Mouse (Mus musculus) gastrocnemius, postnatal 36 days (tissue): ENCODE measurements around the gene Serinc1. TPM values are rescaled to one million over a fixed set of nuclear protein-coding genes. Genes with fewer than 3 reads are reported as not detected.

ENCODE experiments used
- DNase-seq, 2 experiments: peaks; one replicate each; pipeline ENCODE4 v3.0.0; 2022
- intact Hi-C: fragments of 180-260 bp; cut with DNase I; formaldehyde crosslinking; loops from one replicate; pipeline ENCODE4 v1.15.1; 2025
- total RNA-seq, 2 experiments: library from RNA; stranded (reverse); gene quantifications; 2 replicates each; pipeline ENCODE4 v1.2.3; 2021

The Serinc1 gene
- total RNA-seq, 2 experiments from 2014 or later = 162 to 170 TPM

DNA sequence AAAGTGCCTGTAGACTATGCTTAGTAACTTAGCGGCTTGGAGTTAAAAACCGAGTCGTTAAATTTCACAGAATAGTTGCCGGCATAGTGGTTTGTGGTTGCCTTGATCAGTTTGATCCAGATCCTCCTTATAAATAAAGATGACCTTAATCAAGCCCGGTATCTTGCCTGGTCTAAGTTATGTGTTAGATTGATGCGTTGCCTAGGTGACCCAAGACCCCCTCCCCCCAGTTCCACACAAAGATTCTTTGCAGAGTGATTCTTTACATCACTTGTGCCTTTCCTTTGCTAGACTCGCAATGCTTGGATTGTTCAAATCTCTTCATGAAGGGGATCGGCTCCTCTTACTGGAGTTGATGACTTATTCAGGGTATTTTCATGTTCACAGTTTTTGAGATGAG is 45.1 kb downstream of the Serinc1 start:
- no peak for DNase-seq
- intact Hi-C loops = loop anchor here (5.0 kb wide), 1 partner anchor 45 kb away; the partner anchor contains the start of gene Serinc1

DNA sequence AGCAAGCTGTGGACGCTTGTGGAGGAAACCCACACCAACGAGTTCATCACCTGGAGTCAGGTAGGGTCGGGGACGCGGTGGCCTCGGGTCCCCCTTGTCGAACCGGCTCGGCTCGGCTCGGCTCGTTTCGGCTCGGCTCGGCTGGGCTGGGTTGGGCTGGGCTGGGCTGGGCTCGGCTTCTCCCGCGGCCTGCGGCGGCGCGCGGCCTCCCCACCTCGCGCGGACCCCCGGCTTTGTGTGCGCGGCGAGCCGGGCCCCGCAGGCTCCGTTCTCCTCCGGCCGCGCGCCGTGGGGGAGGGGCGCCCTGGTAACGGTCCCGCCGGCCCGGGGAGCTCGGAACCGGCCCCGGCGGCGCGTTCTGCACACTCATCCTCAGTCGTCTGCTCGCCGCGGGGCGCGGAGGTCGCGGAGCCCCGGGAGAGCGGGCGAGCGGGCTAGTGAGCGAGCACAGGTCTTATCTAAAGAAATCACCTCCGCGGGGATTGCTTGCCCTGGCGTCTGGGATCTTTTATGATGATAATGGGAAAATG is 45.7 kb downstream of the Serinc1 start:
- intact Hi-C loops = loop anchor here (5.0 kb wide), 1 partner anchor 46 kb away; the partner anchor contains the start of gene Serinc1
- DNase-seq = peak in 1 of 2 experiments; percentile 68

DNA sequence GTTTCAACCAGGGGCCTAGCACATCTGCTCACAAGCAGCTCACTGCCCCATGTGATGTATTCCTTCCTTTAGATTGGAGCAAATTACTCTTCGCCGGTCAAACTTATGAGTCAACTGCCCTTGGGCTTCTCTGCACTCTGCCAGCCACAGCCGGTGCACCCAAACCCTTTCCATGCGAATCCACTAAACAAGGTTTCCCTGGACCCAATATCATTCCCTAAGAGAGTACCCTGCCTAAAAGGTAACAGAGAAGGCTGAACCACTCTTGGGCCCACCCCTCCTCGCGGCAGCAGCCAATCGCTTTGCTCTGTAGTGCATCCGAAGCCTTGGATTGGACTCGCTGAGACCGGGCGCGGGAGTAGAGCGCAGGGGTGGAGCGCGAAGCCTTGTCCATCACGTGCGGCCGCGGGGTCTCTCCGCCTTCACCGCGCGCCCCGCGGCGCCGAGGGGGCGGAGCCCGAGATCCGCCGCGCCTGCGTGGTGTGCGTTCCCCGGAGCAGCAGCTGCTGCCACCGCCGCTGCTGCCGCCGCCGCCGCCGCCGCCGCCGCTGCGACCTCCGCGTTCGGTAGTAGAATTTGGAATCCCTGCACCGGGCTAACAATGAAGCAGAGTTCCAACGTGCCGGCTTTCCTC is 46.3 kb downstream of the Serinc1 start, which contains the start of gene Hsf2:
TSS of gene Hsf2 (plus strand) at position 478 of the 634 bp plus-strand sequence.
- DNase-seq = peak; percentile 90 to 95
- intact Hi-C loops = loop anchor here (5.0 kb wide), 1 partner anchor 46 kb away; the partner anchor contains the start of gene Serinc1

DNA sequence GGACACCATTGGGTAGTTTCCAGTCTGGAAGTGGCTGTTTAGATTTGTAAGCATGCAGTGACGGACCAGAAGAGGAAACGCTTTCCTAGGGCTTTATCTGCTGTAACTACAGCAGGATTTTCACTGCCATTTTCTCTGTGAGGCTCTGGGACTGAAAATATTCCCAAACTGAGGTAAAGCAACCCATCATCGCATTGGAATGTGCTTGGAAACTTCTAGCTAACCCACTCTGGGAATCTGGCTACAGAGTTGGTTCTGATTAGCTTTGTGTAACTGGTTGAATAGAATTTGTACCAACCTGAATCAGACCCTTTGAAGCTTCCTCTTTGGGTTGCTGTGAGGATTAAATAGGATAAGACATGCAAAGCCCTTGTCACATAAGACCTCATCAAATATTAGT is 47.6 kb downstream of the Serinc1 start:
- intact Hi-C loops = loop anchor here (5.0 kb wide), 1 partner anchor 48 kb away; the partner anchor contains the start of gene Serinc1
- no peak for DNase-seq

DNA sequence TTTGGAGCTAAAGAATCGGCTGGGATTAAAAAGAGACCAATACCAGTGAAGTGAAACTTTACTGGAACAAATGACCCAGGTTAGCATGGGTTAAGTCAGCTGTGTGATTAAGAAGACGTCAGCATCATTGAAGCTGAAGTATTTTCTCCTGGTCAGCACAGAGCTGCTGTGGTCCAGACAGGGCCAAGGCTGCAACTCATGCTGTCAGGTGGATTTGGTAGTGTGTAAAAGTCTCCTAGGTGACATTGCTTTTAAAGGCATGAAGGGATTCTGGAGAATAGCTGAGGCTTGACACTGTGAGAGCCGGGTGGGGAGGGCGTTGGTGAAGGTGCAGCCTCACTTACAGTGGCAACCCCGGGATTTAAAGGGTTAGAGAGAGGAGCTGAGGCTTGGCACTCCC is 50.6 kb downstream of the Serinc1 start:
- intact Hi-C loops = no loop called here
- no peak for DNase-seq

DNA sequence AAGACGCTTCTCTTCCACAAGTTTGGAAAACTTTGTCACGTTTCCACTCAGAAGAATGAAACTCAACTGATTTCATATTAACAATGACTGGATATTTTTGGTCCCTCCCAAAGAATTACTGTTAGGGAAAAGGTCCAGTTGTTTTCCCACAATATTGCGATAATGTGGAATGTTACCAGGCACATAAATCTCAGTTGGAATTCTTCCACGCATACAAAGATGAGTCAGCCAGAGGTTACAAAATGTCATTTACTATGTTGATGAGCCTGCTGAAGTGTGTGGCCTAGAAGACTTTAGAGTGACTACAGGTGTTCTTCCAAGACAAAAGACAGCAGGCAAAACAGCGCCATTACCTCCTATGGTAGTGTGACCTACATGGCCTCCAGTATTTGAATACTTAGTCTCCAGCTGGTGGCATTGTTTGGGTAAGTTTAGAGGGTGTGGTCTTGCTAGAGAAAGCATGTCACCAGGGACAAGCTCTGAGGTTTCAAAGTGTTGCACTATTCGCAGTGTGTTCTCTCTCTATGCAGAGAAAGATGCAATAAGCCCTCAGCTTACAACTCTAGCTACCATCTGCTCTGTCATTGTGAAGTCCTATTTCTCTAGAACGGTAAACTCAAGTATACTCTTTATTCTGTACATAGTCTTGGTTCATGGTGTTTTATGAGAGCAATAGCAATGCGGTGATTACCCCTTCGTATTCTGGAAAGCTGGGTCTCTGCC is 55.0 kb downstream of the Serinc1 start:
- DNase-seq = no peak
- intact Hi-C loops = no loop called here

Other genes with a start within 250 kb of the Serinc1 start
- 10 to 100 TPM; 21.3 to 28.4 TPM for gene Hsf2, start 46.1 kb downstream of the Serinc1 start, total RNA-seq
- not detected for gene Pkib, start 99.5 kb upstream of the Serinc1 start, total RNA-seq